In genomic region chr15:103338829-103339165, GRCm38 (mm10) we compare ENCODE assay signal across 8 mouse cellular contexts. TPM values are rescaled to one million over a fixed set of nuclear protein-coding genes. Genes with fewer than 3 reads are reported as not detected.
DNase-seq lines count a peak whose midpoint lies in the region; ATAC-seq and TF ChIP-seq lines count a peak whose summit lies in the region.

No protein-coding gene starts in this region.

- WGBS in limb, embryonic 14.5 days = 37% methylated on average over 3 of the region's 4 CpGs
- 47% methylated on average over 4 of the region's 4 CpGs for WGBS in stomach, embryonic 14.5 days

- ATAC-seq in megakaryocyte, adult 5-6 weeks (ENCODE audit: poor library complexity, severe bottlenecking) = no peak
- ATAC-seq in limb, embryonic 14.5 days (ENCODE audit: low FRiP score, low read depth) = no peak
- no peak for ATAC-seq in stomach, embryonic 14.5 days (ENCODE audit: insufficient number of reproducible peaks, insufficient read depth, low FRiP score, low read depth)

- peak; percentile 19 for DNase-seq in cerebellum, adult 11-12 months
- DNase-seq in cerebellum, postnatal 10 days = no peak
- no peak for DNase-seq in limb, embryonic 14.5 days (ENCODE audit: low spot score)
- no peak for DNase-seq in layer of hippocampus, adult 9-11 months
- DNase-seq in spleen, postnatal 10 days (ENCODE audit: low spot score in 2 of 2) = no peak

- peak overlapping the region; percentile 84; the same call in 1 of the 2 replicates for H3K4me2 ChIP-seq in limb, embryonic 14.5 days (replicated peaks; ENCODE audit: low read depth, low read length, severe bottlenecking)
- peak overlapping the region; percentile 86 for H3K4me2 ChIP-seq in stomach, embryonic 14.5 days (replicated peaks; ENCODE audit: low read depth, low read length)

- no peak for TF ChIP-seq POLR2A in limb, embryonic 14.5 days (IDR thresholded peaks at IDR 0.05; ENCODE audit: borderline replicate concordance, extremely low read depth, insufficient read depth, insufficient read length)

- no peaks in the 10 kb centered on the region for H3K9me3 ChIP-seq in megakaryocyte, embryonic 14.5 days
- H3K9me3 ChIP-seq in limb, embryonic 14.5 days (ENCODE audit: control insufficient read depth, low read length) = no peaks in the 10 kb centered on the region
- no peaks in the 10 kb centered on the region for H3K9me3 ChIP-seq in stomach, embryonic 14.5 days (ENCODE audit: control insufficient read depth, low read depth, low read length)

- no peak overlapping the region for H3K9ac ChIP-seq in limb, embryonic 14.5 days (ENCODE audit: low read depth, low read length, severe bottlenecking)
- 0 out of 2 replicates have a peak overlapping the region, but pooled peaks have one; percentile 23 for H3K9ac ChIP-seq in stomach, embryonic 14.5 days (replicated peaks; ENCODE audit: low read depth, low read length)

- H3K36me3 ChIP-seq in megakaryocyte, embryonic 14.5 days (replicated peaks; ENCODE audit: low read length) = peaks cover 66% of the 10 kb centered on the region
- peaks cover 3% of the 10 kb centered on the region for H3K36me3 ChIP-seq in limb, embryonic 14.5 days (ENCODE audit: control insufficient read depth, insufficient read depth, low read length)
- H3K36me3 ChIP-seq in stomach, embryonic 14.5 days (ENCODE audit: control insufficient read depth, insufficient read depth, low read length) = no peaks in the 10 kb centered on the region; the same call in 1 of the 2 replicates

- no peak overlapping the region for H3K27ac ChIP-seq in limb, embryonic 14.5 days (replicated peaks; ENCODE audit: low read depth, low read length)
- H3K27ac ChIP-seq in stomach, embryonic 14.5 days (ENCODE audit: low read length) = no peak overlapping the region

- peak overlapping the region; percentile 96 for H3K4me3 ChIP-seq in megakaryocyte, embryonic 14.5 days (replicated peaks)
- H3K4me3 ChIP-seq in limb, embryonic 14.5 days (replicated peaks; ENCODE audit: low read length) = peak overlapping the region; percentile 58
- peak overlapping the region; percentile 51; the same call in 1 of the 2 replicates for H3K4me3 ChIP-seq in stomach, embryonic 14.5 days (ENCODE audit: low read depth, low read length)

- peaks cover 92% of the 10 kb centered on the region for H3K4me1 ChIP-seq in megakaryocyte, embryonic 14.5 days
- H3K4me1 ChIP-seq in limb, embryonic 14.5 days (ENCODE audit: control insufficient read depth, insufficient read depth, low read length) = peaks cover 14% of the 10 kb centered on the region
- H3K4me1 ChIP-seq in stomach, embryonic 14.5 days (ENCODE audit: control insufficient read depth, insufficient read depth, low read length) = peaks cover 11% of the 10 kb centered on the region; the same call in 1 of the 2 replicates

- H3K27me3 ChIP-seq in megakaryocyte, embryonic 14.5 days (replicated peaks) = no peaks in the 10 kb centered on the region
- H3K27me3 ChIP-seq in limb, embryonic 14.5 days (ENCODE audit: control insufficient read depth, insufficient read depth, low read length) = peaks cover 8% of the 10 kb centered on the region
- H3K27me3 ChIP-seq in stomach, embryonic 14.5 days (ENCODE audit: control insufficient read depth, insufficient read depth, low read length) = 0 out of 2 replicates have a peak, but pooled peaks cover 11% of the 10 kb centered on the region

RNA-seq across cellular contexts. Expression of gene Zfp385a, which starts 1.1 kb away (rescaled TPM):
- polyA plus RNA-seq in megakaryocyte, embryonic 14.5 days (2012; ENCODE audit: insufficient read depth, low replicate concordance) = 1,319 and 2,156 TPM in 2 replicates
- 35.8 and 40.1 TPM in 2 replicates for total RNA-seq in megakaryocyte, adult 5-6 weeks (2015)
- total RNA-seq in megakaryocyte, adult 5-6 weeks (2017) = 6.8 and 9.4 TPM in 2 replicates
- polyA plus RNA-seq in limb, embryonic 14.5 days (2012; rRNA removed) = 23.4 and 28.8 TPM in 2 replicates
- 16.4 and 19.1 TPM in 2 replicates for polyA plus RNA-seq in limb, embryonic 14.5 days (2014; fragmentation: Nextera tagmentation; extraction: Ambion mirVana)
- 11.1 and 11.7 TPM in 2 replicates for polyA plus RNA-seq in stomach, embryonic 14.5 days (2014; fragmentation: Nextera tagmentation; extraction: Ambion mirVana)

RNA-seq across cellular contexts. Expression of gene Itga5, which starts 27.8 kb away (rescaled TPM):
- polyA plus RNA-seq in megakaryocyte, embryonic 14.5 days (2012; ENCODE audit: insufficient read depth, low replicate concordance) = 20.5 and 26.4 TPM in 2 replicates
- total RNA-seq in megakaryocyte, adult 5-6 weeks (2015) = 18.4 and 21.4 TPM in 2 replicates
- total RNA-seq in megakaryocyte, adult 5-6 weeks (2017) = 8.3 and 9.5 TPM in 2 replicates
- 71.2 and 91.3 TPM in 2 replicates for polyA plus RNA-seq in limb, embryonic 14.5 days (2012; rRNA removed)
- polyA plus RNA-seq in limb, embryonic 14.5 days (2014; fragmentation: Nextera tagmentation; extraction: Ambion mirVana) = 63.4 and 66.5 TPM in 2 replicates
- 67.5 and 71.2 TPM in 2 replicates for polyA plus RNA-seq in stomach, embryonic 14.5 days (2014; fragmentation: Nextera tagmentation; extraction: Ambion mirVana)

RNA-seq across cellular contexts. Expression of gene Gpr84, which starts 28.4 kb away (rescaled TPM):
- 1.00 and 1.6 TPM in 2 replicates for polyA plus RNA-seq in megakaryocyte, embryonic 14.5 days (2012; ENCODE audit: insufficient read depth, low replicate concordance)
- 2.9 and 3.8 TPM in 2 replicates for total RNA-seq in megakaryocyte, adult 5-6 weeks (2015)
- 1.7 and 3.3 TPM in 2 replicates for total RNA-seq in megakaryocyte, adult 5-6 weeks (2017)
- 0.34 and 0.53 TPM in 2 replicates for polyA plus RNA-seq in limb, embryonic 14.5 days (2012; rRNA removed)
- 0.23 and 0.51 TPM in 2 replicates for polyA plus RNA-seq in limb, embryonic 14.5 days (2014; fragmentation: Nextera tagmentation; extraction: Ambion mirVana)
- polyA plus RNA-seq in stomach, embryonic 14.5 days (2014; fragmentation: Nextera tagmentation; extraction: Ambion mirVana) = 0.24 and 0.46 TPM in 2 replicates

Comparison
In these comparisons a context has a peak if more than half of its experiments do, and no peak if none do; other contexts are left out.
1. RNA of gene Zfp385a, which starts 1.1 kb away (polyA plus RNA-seq): 1,319 to 2,156 TPM in megakaryocyte, embryonic 14.5 days; 16.4 to 28.8 TPM in limb, embryonic 14.5 days and 11.1 to 11.7 TPM in stomach, embryonic 14.5 days; every median in the first group is over 10 times any median in the second.
2. Peak in every context shown above with its lines, with median percentiles within 50 percentile points of each other: H3K4me3 ChIP-seq.